Mouse (Mus musculus) CD4-positive, CD25-positive, alpha-beta regulatory T cell, adult 2 months (primary cell): Measurements from ENCODE around the gene Myo18a.
"Not testable (repeated sequence)": the region's sequence is repeated elsewhere in the genome, so short reads cannot be mapped to it uniquely, and the experiment has no call there.

ENCODE experiments used
- DNase-seq: peaks from one replicate; pipeline ENCODE4 v3.0.0-alpha.2; 2012; ENCODE audit warnings: low read depth, low spot score

Gene Myo18a

GRCm38 (mm10) chr11:77762783-77763672, at the start of gene Myo18a:
Gene Myo18a, plus strand, starts transcription at chr11:77763246.
- DNase-seq: peak; percentile 90

DNA sequence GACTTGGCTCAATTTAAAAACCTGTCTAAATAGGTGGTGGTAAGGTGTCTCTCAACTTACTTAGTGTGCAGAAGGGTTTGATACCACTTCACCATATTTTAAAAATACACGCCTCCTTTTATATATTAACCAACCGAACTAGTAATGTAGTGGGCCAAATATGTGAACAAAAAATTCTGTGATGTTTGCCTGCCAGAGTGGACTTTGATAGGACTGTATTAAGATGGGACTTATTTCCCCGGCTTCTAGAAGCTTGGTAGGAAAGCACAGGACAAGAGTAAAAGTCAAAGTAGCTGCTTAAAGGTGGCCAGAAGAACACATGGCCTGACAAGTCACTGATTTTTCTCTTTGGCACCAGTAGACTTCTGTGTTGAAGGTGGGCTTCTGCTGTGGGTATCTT, 49.3 kb upstream of the Myo18a start:
- DNase-seq: no peak

DNA sequence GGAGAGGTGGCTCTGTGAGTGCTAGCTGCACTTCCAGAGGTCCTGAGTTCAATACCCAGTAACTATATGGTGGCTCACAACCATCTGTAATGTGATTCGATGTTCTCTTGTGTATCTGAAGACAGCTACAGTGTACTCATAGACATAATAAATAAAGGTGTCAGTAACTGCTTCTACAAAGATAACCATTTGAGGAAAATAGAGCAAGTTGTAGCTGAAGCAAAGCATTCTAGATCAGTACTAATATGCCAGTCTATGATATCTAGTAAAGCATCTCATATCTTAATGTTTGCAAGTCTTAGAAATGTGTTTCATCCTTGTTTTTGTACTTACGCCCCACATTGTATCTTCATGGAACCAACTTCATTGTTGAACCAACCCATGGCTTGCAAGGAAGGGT, 44.0 kb upstream of the Myo18a start:
- DNase-seq: no peak

DNA sequence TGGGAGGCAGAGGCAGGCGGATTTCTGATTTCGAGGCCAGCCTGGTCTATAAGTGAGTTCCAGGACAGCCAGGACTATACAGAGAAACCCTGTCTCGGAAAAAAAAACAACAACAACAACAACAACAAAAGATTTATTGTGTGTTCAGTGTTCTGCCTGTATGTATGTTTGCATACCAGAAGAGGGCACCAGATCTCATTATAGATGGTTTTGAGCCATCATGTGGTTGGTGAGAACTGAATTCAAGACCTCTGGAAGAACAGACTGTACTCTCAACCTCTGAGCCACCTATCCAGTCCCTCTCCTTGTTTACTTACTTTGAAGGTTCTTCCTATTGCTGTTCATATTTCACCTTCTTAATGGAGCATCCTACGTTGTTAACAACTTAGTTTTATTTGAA, 41.7 kb upstream of the Myo18a start:
- no peak for DNase-seq

DNA sequence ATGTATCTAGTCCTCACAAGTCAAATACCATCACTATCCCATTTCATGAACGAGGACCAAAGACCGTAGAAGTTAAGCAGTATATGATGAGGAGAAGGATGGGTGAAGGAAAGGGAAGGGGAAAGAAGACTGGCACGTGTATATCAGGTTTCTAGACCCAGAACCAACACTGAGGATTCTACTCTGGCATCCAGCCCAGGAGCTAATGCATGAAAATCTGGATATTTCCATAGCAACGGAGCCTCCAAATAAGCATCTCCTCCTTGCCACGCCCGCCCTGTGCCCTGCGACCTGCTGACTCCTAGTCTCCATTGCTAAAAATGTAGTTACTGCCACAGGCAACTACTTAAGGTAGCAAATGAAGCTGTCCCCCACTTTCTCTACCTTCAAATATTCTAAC, 38.3 kb upstream of the Myo18a start:
- no peak for DNase-seq

DNA sequence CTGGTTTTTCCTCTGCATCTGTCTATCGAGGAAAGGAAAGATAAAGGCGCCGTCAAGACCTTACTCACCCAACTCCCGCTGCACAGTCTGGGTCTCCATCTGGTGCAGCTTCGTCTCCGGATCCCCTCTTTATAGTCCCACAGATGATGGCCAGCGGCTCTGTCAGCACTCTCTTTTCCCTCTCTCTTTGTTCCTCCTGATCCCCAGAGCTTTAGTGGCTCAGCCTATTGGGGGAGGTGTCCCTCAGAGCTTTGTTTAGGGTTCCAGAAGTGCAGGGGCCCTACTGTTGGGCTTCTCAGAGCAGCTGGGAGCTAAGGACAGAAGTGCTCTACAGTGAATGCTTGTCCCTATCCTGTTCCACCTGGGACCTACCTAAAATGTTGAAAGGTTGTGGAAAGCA, 37.9 kb upstream of the Myo18a start, which contains the start of gene Cryba1:
Gene Cryba1 (minus strand): TSS at position 101 of the 400 bp plus-strand sequence.
- DNase-seq: no peak

- no peak for DNase-seq
Measured at GRCm38 (mm10) chr11:77728587-77728986, 34.5 kb upstream of the Myo18a start.

DNA sequence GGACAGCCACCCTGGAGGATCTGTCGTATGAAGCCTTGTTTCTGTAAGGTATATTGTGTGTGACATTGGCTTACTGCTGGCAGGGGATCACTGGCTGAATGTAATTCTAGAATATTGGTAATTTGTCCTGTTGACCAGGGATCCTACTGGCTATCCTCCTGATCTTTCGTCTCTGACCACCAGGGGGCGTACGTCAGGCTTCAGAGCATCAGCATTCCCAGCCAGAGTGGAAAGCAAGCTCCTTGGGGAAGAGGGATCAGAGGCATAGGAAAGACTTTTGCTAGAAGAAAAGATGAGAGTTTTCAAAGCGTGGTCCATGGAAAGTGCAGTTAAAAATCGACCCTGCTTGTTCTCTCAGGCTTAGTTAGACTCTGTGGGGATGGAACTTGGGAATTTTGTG, 25.8 kb upstream of the Myo18a start:
- DNase-seq: peak; percentile 81

GRCm38 (mm10) chr11:77738555-77738954, 24.5 kb upstream of the Myo18a start:
- no peak for DNase-seq

GRCm38 (mm10) chr11:77743966-77744365, 19.1 kb upstream of the Myo18a start:
- peak; percentile 58 for DNase-seq

- DNase-seq: no peak
Measured at GRCm38 (mm10) chr11:77746652-77747051, 16.4 kb upstream of the Myo18a start.

- not testable (repeated sequence) for DNase-seq
Measured at GRCm38 (mm10) chr11:77747103-77747502, 15.9 kb upstream of the Myo18a start.

GRCm38 (mm10) chr11:77748996-77749395, 14.1 kb upstream of the Myo18a start:
- no peak for DNase-seq

- DNase-seq: no peak
Measured at GRCm38 (mm10) chr11:77752525-77752924, 10.5 kb upstream of the Myo18a start.

GRCm38 (mm10) chr11:77753469-77753868, 9.6 kb upstream of the Myo18a start:
- no peak for DNase-seq

DNA sequence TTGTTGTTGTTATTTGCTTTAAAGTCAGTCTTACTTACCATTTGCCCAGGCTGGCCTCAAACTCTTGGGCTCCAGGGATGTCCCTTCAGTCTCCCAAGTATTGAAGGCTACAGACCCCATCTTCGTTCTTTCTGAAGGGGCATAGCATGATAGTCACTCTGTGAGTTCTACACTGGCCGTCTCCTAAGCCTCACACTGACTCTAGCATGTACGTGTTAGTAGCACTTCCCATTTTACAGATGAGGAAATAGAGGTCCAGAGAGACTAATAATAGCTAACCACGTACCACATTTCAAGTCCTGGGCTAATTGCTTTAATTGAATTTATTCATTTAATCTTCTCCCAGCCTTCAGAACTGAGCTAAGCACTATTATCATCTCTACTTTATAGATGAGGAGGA, 3.0 kb upstream of the Myo18a start:
- no peak for DNase-seq

DNA sequence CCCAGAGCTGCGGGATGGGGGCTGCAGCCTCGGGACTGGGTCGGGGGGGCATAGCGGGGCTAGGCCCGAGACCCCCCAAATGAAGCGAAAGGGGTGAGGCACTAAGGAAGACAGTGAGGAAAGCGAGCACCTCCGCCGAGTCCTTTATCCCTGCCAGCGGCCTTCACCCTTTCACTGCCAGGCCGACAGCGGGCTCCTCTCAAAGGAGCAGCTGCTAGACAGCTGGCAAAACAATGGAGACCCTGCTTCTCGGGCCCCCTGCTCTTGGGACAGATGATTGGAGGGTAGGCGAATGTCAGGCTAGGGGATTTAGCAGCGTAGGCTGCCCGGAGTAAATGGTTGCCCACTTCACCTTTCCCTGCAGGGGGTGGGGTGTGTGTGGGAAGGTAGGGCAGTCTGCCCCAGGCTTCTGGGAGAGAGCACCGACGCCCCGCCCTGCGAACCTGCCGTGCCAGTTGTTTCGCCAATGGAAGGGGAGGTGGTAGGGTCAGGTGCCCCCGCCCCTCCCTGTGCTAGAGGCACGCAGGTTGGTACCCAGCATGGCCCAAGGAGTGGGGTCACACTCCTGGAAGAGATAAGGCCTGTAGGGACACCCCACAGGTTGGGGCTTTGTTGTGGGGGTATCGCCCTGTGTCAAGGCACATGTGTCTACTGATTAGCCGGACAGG, 761 bp downstream of the Myo18a start:
- DNase-seq: peak; percentile 26

DNA sequence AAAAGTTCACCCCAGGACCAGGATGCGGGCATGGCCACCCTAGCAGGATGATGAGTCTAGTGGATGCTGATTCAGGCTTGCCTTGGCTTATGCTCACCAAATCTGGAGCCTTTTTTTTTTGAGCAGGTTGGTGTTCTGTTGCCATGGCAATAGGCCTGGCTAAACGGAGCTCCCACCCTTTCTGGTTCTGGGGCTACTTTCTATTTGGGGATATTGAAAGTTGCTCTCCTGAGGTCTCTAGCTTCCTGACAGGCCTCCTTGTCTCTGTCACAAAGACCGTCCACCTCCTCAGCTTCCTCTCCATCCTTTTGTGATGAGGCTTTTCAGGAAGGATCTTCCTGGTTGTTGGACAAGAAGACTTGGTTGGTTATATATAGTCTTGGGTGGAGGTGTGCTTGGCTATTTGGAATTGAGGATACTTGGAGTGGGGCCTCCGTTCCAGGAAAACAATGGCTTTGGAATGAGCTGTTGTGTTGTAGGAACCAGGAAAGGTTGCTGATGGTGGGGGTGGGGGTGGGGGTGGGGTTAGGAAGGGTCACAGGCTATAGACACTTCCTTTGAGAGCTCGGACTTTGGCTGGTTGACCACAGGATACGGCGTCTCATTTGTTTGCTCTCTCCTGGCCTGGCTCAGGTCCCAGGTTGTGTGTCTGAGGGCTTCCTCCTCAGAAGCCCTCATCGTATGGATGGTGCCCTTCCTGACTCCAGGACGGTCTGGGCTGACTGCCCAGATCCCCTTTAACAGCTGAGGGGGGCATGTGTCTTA, 1.8 kb downstream of the Myo18a start:
- DNase-seq: no peak

GRCm38 (mm10) chr11:77765459-77765777, 2.4 kb downstream of the Myo18a start:
- no peak for DNase-seq

GRCm38 (mm10) chr11:77766351-77767001, 3.4 kb downstream of the Myo18a start:
- DNase-seq: peak; percentile 63

DNA sequence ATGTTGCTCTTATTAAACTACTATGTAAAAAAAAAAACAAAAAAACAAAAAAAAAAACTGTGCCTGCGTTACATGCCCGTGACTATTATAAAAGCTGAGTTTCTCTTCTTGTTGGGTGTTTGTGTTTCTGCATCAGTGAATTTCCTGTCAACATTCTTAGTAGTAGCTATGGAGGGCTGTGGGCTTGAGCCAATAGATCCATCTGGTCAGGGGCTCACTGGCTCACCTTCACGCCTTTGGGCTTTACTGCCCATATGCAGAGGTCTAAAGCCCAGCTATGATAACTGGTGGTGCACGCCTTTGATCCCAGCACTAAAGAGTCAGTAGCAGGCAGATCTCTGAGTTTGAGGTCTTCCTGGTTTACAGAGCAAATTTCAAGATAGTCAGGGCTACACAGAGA, 6.5 kb downstream of the Myo18a start:
- DNase-seq: no peak

DNA sequence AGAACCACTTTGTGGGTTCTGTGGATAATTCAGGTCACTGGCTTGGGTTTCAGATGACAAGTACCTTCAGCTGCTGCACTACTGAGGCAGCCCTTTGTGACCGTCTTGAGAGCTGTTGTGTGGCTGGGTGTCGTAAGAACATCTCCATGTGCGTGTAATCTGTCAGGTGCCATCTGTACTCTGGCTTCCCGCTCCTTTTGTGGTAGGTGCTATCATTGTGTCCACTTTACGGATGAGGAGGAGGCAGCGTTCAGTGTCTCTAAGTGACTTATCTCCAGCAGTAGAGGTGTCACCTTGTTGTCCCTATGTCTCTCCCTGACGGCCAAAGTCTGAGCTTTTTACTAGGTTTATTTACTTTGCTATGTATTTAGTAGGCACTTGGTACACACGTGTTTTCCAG, 7.3 kb downstream of the Myo18a start:
- DNase-seq: no peak
